Mouse (Mus musculus): Measurements from ENCODE around the gene Adcy10. TPM values are rescaled to one million over a fixed set of nuclear protein-coding genes. Genes with fewer than 3 reads are reported as not detected.

The Adcy10 gene
- polyA plus RNA-seq, 1 experiment from 2014 or later = not detected

DNA sequence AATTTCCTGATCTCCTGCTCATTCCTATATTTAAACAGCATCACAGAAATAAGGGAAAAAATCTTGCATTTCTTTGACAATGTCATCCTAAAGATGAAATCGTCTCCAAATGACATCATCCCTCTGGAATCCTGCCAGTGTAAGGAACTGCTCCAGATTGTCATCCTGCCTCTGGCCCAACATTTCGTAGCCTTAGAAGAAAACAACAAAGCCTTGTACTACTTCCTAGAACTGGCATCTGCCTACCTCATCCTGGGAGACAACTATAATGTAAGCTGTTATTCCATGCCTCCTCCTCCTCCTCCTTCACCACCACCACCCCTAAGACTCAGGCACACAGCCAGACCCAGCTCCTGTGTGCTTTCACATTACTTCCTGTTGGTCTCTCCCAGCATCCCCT, 71.7 kb downstream of the Adcy10 start:
- no peak for ATAC-seq (ENCODE audit: low FRiP score, low TSS enrichment)
- H3K4me2 ChIP-seq (replicated peaks; ENCODE audit: low read depth) = no peak overlapping the region
- no peak overlapping the region for H3K9ac ChIP-seq (ENCODE audit: low read length)
- no peak overlapping the region for H3K4me3 ChIP-seq (ENCODE audit: low read depth, low read length)
- H3K27ac ChIP-seq (replicated peaks) = no peak overlapping the region
- no peaks in the 10 kb centered on the region for H3K27me3 ChIP-seq (ENCODE audit: control insufficient read depth, insufficient read depth, low read length)
- H3K4me1 ChIP-seq (replicated peaks; ENCODE audit: control insufficient read depth, insufficient read depth) = no peaks in the 10 kb centered on the region
- no peak for DNase-seq (ENCODE audit: low spot score)
- no peaks in the 10 kb centered on the region for H3K9me3 ChIP-seq (ENCODE audit: control insufficient read depth, low read length)
- no peak for TF ChIP-seq CTCF (IDR thresholded peaks at IDR 0.05; ENCODE audit: low read depth)
- no peak for TF ChIP-seq EP300 (optimal IDR thresholded peaks at IDR 0.05)
- WGBS = 38% methylated on average over 2 of the region's 2 CpGs
- H3K36me3 ChIP-seq (ENCODE audit: control insufficient read depth, insufficient read depth, low read length) = no peaks in the 10 kb centered on the region

GRCm38 (mm10) chr1:165559073-165559472, 74.1 kb downstream of the Adcy10 start:
- H3K4me1 ChIP-seq (replicated peaks; ENCODE audit: control insufficient read depth, insufficient read depth) = no peaks in the 10 kb centered on the region
- H3K4me2 ChIP-seq (replicated peaks; ENCODE audit: low read depth) = no peak overlapping the region
- TF ChIP-seq EP300 (optimal IDR thresholded peaks at IDR 0.05) (no peak), CTCF (IDR thresholded peaks at IDR 0.05; ENCODE audit: low read depth) (no peak)
- no peaks in the 10 kb centered on the region for H3K36me3 ChIP-seq (ENCODE audit: control insufficient read depth, insufficient read depth, low read length)
- H3K9me3 ChIP-seq (ENCODE audit: control insufficient read depth, low read length) = no peaks in the 10 kb centered on the region
- no peak overlapping the region for H3K27ac ChIP-seq (replicated peaks)
- WGBS = 86% methylated on average over 9 of the region's 9 CpGs
- DNase-seq (ENCODE audit: low spot score) (no peak), ATAC-seq (ENCODE audit: low FRiP score, low TSS enrichment) (no peak)
- no peaks in the 10 kb centered on the region for H3K27me3 ChIP-seq (ENCODE audit: control insufficient read depth, insufficient read depth, low read length)
- H3K4me3 ChIP-seq (ENCODE audit: low read depth, low read length) = no peak overlapping the region
- H3K9ac ChIP-seq (ENCODE audit: low read length) = no peak overlapping the region

DNA sequence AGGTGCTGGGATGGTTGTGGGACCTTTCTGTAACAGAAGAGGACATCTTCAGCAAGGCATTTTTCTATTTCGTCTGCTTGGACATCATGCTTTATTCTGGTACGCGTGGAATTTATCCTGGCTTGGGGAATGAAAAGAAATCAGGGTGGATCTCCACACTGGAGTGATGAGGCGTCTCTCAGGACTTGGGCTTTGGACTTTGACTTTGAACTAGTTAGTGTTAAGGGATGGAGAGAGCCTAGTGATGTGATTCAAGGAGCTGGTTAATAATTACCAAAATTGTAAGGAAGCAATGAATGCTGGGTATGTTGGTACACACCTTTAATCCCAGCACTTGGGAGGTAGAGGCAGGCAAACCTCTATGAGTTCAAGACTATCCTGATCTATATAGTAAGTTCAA, 80.3 kb downstream of the Adcy10 start:
- ATAC-seq (ENCODE audit: low FRiP score, low TSS enrichment) = no peak
- 90% methylated on average over 4 of the region's 4 CpGs for WGBS

DNA sequence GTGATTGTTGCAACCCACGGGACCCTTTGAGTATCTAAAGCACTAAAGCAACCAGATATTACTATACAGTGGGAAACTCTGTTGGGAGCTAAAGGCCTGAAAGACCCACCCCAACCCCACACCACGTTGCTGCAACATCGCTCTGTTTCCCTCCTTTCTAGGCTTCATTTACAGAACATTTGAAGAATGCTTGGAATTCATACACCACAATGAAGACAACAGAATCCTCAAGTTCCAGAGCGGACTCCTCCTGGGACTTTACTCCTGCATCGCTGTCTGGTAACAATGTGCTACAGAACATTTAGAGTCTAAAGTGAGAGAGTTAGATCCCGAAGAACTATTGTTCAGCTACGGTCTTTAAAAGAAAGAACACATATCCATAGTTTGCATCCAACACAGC, 82.5 kb downstream of the Adcy10 start:
- TF ChIP-seq CTCF (IDR thresholded peaks at IDR 0.05; ENCODE audit: low read depth) (no peak), EP300 (optimal IDR thresholded peaks at IDR 0.05) (no peak)
- ATAC-seq (ENCODE audit: low FRiP score, low TSS enrichment) (no peak), DNase-seq (ENCODE audit: low spot score) (no peak)
- Histone ChIP-seq H3K4me1 (replicated peaks; ENCODE audit: control insufficient read depth, insufficient read depth) (no peaks in the 10 kb centered on the region), H3K4me2 (replicated peaks; ENCODE audit: low read depth) (no peak overlapping the region), H3K4me3 (ENCODE audit: low read depth, low read length) (no peak overlapping the region), H3K36me3 (ENCODE audit: control insufficient read depth, insufficient read depth, low read length) (no peaks in the 10 kb centered on the region), H3K9me3 (ENCODE audit: control insufficient read depth, low read length) (no peaks in the 10 kb centered on the region), H3K9ac (ENCODE audit: low read length) (no peak overlapping the region), H3K27ac (replicated peaks) (no peak overlapping the region), H3K27me3 (ENCODE audit: control insufficient read depth, insufficient read depth, low read length) (no peaks in the 10 kb centered on the region)
- 69% methylated on average over 7 of the region's 7 CpGs for WGBS

More for the DNA sequence above, 80.3 kb downstream of the Adcy10 start:
- no peaks in the 10 kb centered on the region for H3K4me1 ChIP-seq (replicated peaks; ENCODE audit: control insufficient read depth, insufficient read depth)
- no peak overlapping the region for H3K27ac ChIP-seq (replicated peaks)
- no peak overlapping the region for H3K9ac ChIP-seq (ENCODE audit: low read length)
- no peaks in the 10 kb centered on the region for H3K9me3 ChIP-seq (ENCODE audit: control insufficient read depth, low read length)
- H3K4me2 ChIP-seq (replicated peaks; ENCODE audit: low read depth) = no peak overlapping the region
- TF ChIP-seq CTCF (IDR thresholded peaks at IDR 0.05; ENCODE audit: low read depth) (no peak), EP300 (optimal IDR thresholded peaks at IDR 0.05) (no peak)
- no peaks in the 10 kb centered on the region for H3K27me3 ChIP-seq (ENCODE audit: control insufficient read depth, insufficient read depth, low read length)
- H3K36me3 ChIP-seq (ENCODE audit: control insufficient read depth, insufficient read depth, low read length) = no peaks in the 10 kb centered on the region
- no peak overlapping the region for H3K4me3 ChIP-seq (ENCODE audit: low read depth, low read length)
- DNase-seq (ENCODE audit: low spot score) = no peak

GRCm38 (mm10) chr1:165576005-165576404, 91.0 kb downstream of the Adcy10 start:
- Histone ChIP-seq H3K9me3 (ENCODE audit: control insufficient read depth, low read length) (no peaks in the 10 kb centered on the region), H3K4me2 (replicated peaks; ENCODE audit: low read depth) (no peak overlapping the region), H3K9ac (ENCODE audit: low read length) (no peak overlapping the region), H3K4me1 (replicated peaks; ENCODE audit: control insufficient read depth, insufficient read depth) (no peaks in the 10 kb centered on the region), H3K27me3 (ENCODE audit: control insufficient read depth, insufficient read depth, low read length) (no peaks in the 10 kb centered on the region), H3K27ac (replicated peaks) (no peak overlapping the region), H3K36me3 (ENCODE audit: control insufficient read depth, insufficient read depth, low read length) (no peaks in the 10 kb centered on the region), H3K4me3 (ENCODE audit: low read depth, low read length) (no peak overlapping the region)
- no peak for TF ChIP-seq EP300 (optimal IDR thresholded peaks at IDR 0.05)
- no peak for TF ChIP-seq CTCF (IDR thresholded peaks at IDR 0.05; ENCODE audit: low read depth)
- no peak for ATAC-seq (ENCODE audit: low FRiP score, low TSS enrichment)
- 69% methylated on average over 4 of the region's 4 CpGs for WGBS
- DNase-seq (ENCODE audit: low spot score) = no peak

DNA sequence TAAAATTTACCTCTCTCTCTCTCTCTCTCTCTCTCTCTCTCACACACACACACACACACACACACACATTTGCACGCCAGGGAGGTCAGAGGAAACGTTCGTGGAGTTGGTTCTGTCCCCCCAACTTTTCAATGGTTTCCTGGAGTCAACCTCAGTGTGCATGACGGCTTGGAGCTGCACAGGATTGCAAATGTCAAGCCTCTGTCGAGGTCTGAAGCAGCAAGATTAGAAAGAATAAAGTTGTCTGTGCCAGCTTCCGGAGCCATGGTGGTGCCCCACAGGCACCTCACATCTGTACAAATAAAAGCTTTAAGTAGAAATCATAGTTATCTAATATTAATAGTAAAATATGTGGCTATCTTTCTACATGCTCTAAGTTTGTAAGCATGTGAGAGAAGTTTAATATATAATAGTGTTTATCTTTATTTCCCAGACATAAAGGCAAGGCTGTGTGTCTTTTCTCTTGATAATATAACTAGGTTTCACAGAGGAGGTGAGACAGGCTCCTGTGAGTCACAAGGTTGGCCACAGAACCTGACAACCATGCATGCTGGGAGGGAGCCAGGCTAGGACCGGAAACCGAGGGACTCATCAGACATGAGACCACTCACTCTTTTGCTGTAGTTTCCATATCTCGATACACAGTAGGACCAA, 91.6 kb downstream of the Adcy10 start:
- Histone ChIP-seq H3K4me3 (ENCODE audit: low read depth, low read length) (no peak overlapping the region), H3K36me3 (ENCODE audit: control insufficient read depth, insufficient read depth, low read length) (no peaks in the 10 kb centered on the region), H3K27me3 (ENCODE audit: control insufficient read depth, insufficient read depth, low read length) (no peaks in the 10 kb centered on the region), H3K4me2 (replicated peaks; ENCODE audit: low read depth) (no peak overlapping the region), H3K9ac (ENCODE audit: low read length) (no peak overlapping the region), H3K27ac (replicated peaks) (no peak overlapping the region), H3K4me1 (replicated peaks; ENCODE audit: control insufficient read depth, insufficient read depth) (no peaks in the 10 kb centered on the region), H3K9me3 (ENCODE audit: control insufficient read depth, low read length) (no peaks in the 10 kb centered on the region)
- DNase-seq (ENCODE audit: low spot score) (no peak), ATAC-seq (ENCODE audit: low FRiP score, low TSS enrichment) (no peak)
- TF ChIP-seq EP300 (optimal IDR thresholded peaks at IDR 0.05) = no peak
- TF ChIP-seq CTCF (IDR thresholded peaks at IDR 0.05; ENCODE audit: low read depth) = no peak
- WGBS = 68% methylated on average over 9 of the region's 9 CpGs

Data from stomach, postnatal 0 days (tissue).